Mouse (Mus musculus) C2C12 (cell line): ENCODE measurements around the gene Gnao1.

Source experiments
- CTCF ChIP-seq: IDR thresholded peaks from one replicate; pipeline ENCODE4 v1.5.1; 2011; ENCODE audit not compliant: control insufficient read depth, insufficient read depth, insufficient read length
- MYOD1 ChIP-seq: IDR thresholded peaks from one replicate; pipeline ENCODE4 v1.6.1; 2011; ENCODE audit warnings: low read depth; ENCODE audit not compliant: control insufficient read depth, insufficient read length

DNA sequence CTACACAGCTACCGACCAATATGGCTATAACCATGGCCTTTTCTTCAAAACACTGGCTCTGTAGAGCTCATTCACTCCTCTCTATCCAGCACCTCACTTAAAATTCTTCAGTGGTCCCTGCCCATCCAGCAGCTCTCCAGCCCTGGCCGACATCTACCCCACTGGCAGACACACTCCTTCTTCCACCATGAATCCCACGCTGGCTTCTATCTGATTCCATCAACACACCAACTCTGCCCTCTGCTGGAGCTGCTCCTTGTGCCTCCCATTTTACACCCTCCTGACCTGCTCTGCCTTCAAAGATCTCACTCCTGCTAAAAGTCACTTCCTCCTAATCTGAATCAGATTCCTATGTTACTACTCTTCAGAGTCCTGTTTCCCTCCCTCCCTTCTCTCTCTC lies 174.1 kb downstream of the Gnao1 start:
- TF ChIP-seq CTCF = no peak
- no peak for TF ChIP-seq MYOD1
